Mouse (Mus musculus): ENCODE data around the gene Ttc17. TPM values are rescaled to one million over a fixed set of nuclear protein-coding genes. Genes with fewer than 3 reads are reported as not detected.

Ttc17 gene
- polyA plus RNA-seq, 1 experiment from 2014 or later, result 18.4 TPM

DNA sequence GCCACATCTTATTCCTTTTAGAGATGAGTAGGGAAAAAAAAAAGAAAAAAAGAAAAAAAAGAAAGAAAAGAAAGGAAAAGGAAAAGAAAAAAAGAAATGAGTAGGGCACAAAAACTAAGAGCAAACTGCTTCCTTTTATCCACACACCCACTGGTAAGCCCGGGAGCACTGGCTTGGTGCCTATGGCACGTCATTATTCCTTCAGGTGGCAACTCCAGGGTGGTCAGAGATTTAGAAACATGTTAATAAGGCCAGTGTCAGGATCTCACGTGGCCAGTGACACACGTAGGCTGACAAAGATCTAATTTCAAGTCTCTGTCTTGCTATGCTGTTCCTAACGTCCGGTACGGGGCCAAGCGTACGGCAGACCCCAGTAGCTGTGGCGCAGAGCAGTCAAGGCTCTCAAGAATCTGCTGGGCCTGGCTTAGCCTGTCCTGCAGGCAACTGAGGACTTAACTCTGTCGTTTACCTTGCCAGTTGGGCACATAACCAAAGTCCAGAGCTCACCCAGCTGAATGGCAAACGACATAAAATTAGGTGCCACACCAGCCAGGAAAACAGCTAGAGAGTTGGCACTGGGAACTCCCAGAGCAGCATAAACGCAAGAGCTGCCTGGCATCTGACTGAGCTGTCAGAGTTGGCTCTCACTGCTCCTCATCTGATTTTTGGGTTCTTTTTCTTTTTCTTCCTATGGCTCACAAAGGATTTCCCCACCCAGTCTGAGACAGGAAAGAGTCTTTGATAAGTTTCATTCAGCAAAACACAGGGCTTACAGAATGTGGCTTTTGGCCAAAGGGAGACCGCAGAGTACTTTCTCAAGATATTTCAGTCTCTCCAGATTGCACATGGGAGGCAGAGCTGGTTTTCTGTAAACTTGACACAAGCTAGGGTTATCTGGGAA lies 72.4 kb downstream of the Ttc17 start:
- Histone ChIP-seq H3K4me3 (ENCODE audit: low read length) (no peak overlapping the region), H3K27ac (ENCODE audit: low read depth, low read length) (no peak overlapping the region), H3K36me3 (ENCODE audit: control insufficient read depth, insufficient read depth, low read length) (peaks cover 27% of the 10 kb centered on the region), H3K4me1 (ENCODE audit: control insufficient read depth, insufficient read depth, low read length) (no peaks in the 10 kb centered on the region), H3K9ac (ENCODE audit: low read depth, low read length) (no peak overlapping the region), H3K9me3 (ENCODE audit: control insufficient read depth, low read length) (no peaks in the 10 kb centered on the region), H3K27me3 (ENCODE audit: control insufficient read depth, insufficient read depth, low read length) (no peaks in the 10 kb centered on the region), H3K4me2 (replicated peaks; ENCODE audit: low read depth, low read length) (no peak overlapping the region)
- no peak for ATAC-seq (ENCODE audit: low FRiP score, low TSS enrichment)
- WGBS, result 90% methylated on average over 14 of the region's 14 CpGs

DNA sequence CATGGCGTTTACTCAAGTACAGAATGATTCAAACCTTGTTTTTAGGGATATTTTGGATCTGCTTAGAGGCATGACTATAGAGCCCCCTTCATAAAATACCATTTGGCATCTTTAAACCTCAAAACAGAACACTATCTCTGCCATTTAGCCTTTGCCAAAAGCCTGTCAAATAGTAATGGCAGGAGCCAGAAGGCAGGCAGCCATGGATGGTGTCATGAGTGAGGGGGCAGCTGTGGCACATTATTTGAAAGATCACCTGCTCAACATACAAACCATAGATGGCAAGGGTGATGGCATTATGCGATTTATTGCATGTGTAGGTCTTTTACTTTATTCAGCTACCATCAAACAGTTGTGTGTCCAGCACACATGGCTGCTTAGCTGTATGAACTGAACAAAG lies 73.4 kb downstream of the Ttc17 start:
- H3K27me3 ChIP-seq (ENCODE audit: control insufficient read depth, insufficient read depth, low read length), result no peaks in the 10 kb centered on the region
- no peak overlapping the region for H3K4me3 ChIP-seq (ENCODE audit: low read length)
- no peaks in the 10 kb centered on the region for H3K9me3 ChIP-seq (ENCODE audit: control insufficient read depth, low read length)
- no peaks in the 10 kb centered on the region for H3K4me1 ChIP-seq (ENCODE audit: control insufficient read depth, insufficient read depth, low read length)
- no peak overlapping the region for H3K9ac ChIP-seq (ENCODE audit: low read depth, low read length)
- H3K4me2 ChIP-seq (replicated peaks; ENCODE audit: low read depth, low read length), result no peak overlapping the region
- H3K36me3 ChIP-seq (ENCODE audit: control insufficient read depth, insufficient read depth, low read length), result peaks cover 30% of the 10 kb centered on the region
- ATAC-seq (ENCODE audit: low FRiP score, low TSS enrichment), result no peak
- H3K27ac ChIP-seq (ENCODE audit: low read depth, low read length), result no peak overlapping the region
- 92% methylated on average over 2 of the region's 2 CpGs for WGBS

- no peak for ATAC-seq (ENCODE audit: low FRiP score, low TSS enrichment)
- H3K27ac ChIP-seq (ENCODE audit: low read depth, low read length), result no peak overlapping the region
- peaks cover 44% of the 10 kb centered on the region for H3K36me3 ChIP-seq (ENCODE audit: control insufficient read depth, insufficient read depth, low read length)
- H3K9me3 ChIP-seq (ENCODE audit: control insufficient read depth, low read length), result no peaks in the 10 kb centered on the region
- no peak overlapping the region for H3K4me3 ChIP-seq (ENCODE audit: low read length)
- WGBS, result 94% methylated on average over 13 of the region's 13 CpGs
- no peaks in the 10 kb centered on the region for H3K4me1 ChIP-seq (ENCODE audit: control insufficient read depth, insufficient read depth, low read length)
- no peak overlapping the region for H3K9ac ChIP-seq (ENCODE audit: low read depth, low read length)
- no peak overlapping the region for H3K4me2 ChIP-seq (replicated peaks; ENCODE audit: low read depth, low read length)
- H3K27me3 ChIP-seq (ENCODE audit: control insufficient read depth, insufficient read depth, low read length), result no peaks in the 10 kb centered on the region
These were observed 77.2 kb downstream of the Ttc17 start for GRCm38 (mm10) chr2:94329336-94329735.

GRCm38 (mm10) chr2:94327836-94328235 lies 78.7 kb downstream of the Ttc17 start:
- no peaks in the 10 kb centered on the region for H3K4me1 ChIP-seq (ENCODE audit: control insufficient read depth, insufficient read depth, low read length)
- no peak overlapping the region for H3K4me3 ChIP-seq (ENCODE audit: low read length)
- H3K27me3 ChIP-seq (ENCODE audit: control insufficient read depth, insufficient read depth, low read length), result no peaks in the 10 kb centered on the region
- H3K4me2 ChIP-seq (replicated peaks; ENCODE audit: low read depth, low read length), result no peak overlapping the region
- no peaks in the 10 kb centered on the region for H3K9me3 ChIP-seq (ENCODE audit: control insufficient read depth, low read length)
- H3K36me3 ChIP-seq (ENCODE audit: control insufficient read depth, insufficient read depth, low read length), result peaks cover 56% of the 10 kb centered on the region
- no peak for ATAC-seq (ENCODE audit: low FRiP score, low TSS enrichment)
- H3K9ac ChIP-seq (ENCODE audit: low read depth, low read length), result no peak overlapping the region
- WGBS, result 90% methylated on average over 3 of the region's 3 CpGs
- no peak overlapping the region for H3K27ac ChIP-seq (ENCODE audit: low read depth, low read length)

GRCm38 (mm10) chr2:94319780-94320179 lies 86.7 kb downstream of the Ttc17 start:
- no peaks in the 10 kb centered on the region for H3K4me1 ChIP-seq (ENCODE audit: control insufficient read depth, insufficient read depth, low read length)
- H3K4me2 ChIP-seq (replicated peaks; ENCODE audit: low read depth, low read length), result no peak overlapping the region
- 83% methylated on average over 2 of the region's 2 CpGs for WGBS
- no peaks in the 10 kb centered on the region for H3K27me3 ChIP-seq (ENCODE audit: control insufficient read depth, insufficient read depth, low read length)
- peaks cover 51% of the 10 kb centered on the region for H3K36me3 ChIP-seq (ENCODE audit: control insufficient read depth, insufficient read depth, low read length)
- H3K9ac ChIP-seq (ENCODE audit: low read depth, low read length), result no peak overlapping the region
- no peak for ATAC-seq (ENCODE audit: low FRiP score, low TSS enrichment)
- H3K4me3 ChIP-seq (ENCODE audit: low read length), result no peak overlapping the region
- no peak overlapping the region for H3K27ac ChIP-seq (ENCODE audit: low read depth, low read length)
- H3K9me3 ChIP-seq (ENCODE audit: control insufficient read depth, low read length), result no peaks in the 10 kb centered on the region

DNA sequence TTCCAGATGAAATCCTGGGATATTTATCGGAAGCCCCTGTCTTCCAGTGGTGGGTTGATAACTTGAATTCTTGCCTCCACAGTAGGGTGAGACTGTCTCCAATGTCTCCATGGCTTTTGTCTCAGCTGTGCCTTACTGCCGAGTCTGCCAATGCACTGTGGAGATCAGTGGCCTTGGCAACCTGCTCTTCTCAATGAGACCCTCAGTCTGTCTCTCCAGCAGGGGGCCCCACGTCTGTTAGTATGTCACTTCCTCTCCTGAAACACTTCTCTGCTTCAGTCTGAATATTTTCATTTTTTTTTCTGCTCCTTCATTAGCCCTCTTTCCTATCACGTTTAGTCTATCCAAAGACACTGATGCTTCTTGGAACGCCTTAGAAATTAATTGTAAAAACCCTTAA lies 90.0 kb downstream of the Ttc17 start:
- peaks cover 37% of the 10 kb centered on the region for H3K36me3 ChIP-seq (ENCODE audit: control insufficient read depth, insufficient read depth, low read length)
- H3K27me3 ChIP-seq (ENCODE audit: control insufficient read depth, insufficient read depth, low read length), result no peaks in the 10 kb centered on the region
- no peak overlapping the region for H3K27ac ChIP-seq (ENCODE audit: low read depth, low read length)
- ATAC-seq (ENCODE audit: low FRiP score, low TSS enrichment), result no peak
- no peaks in the 10 kb centered on the region for H3K9me3 ChIP-seq (ENCODE audit: control insufficient read depth, low read length)
- no peak overlapping the region for H3K9ac ChIP-seq (ENCODE audit: low read depth, low read length)
- H3K4me1 ChIP-seq (ENCODE audit: control insufficient read depth, insufficient read depth, low read length), result no peaks in the 10 kb centered on the region
- no peak overlapping the region for H3K4me2 ChIP-seq (replicated peaks; ENCODE audit: low read depth, low read length)
- 77% methylated on average over 5 of the region's 5 CpGs for WGBS
- no peak overlapping the region for H3K4me3 ChIP-seq (ENCODE audit: low read length)

- no peak overlapping the region for H3K4me3 ChIP-seq (ENCODE audit: low read length)
These were observed 102.5 kb downstream of the Ttc17 start for GRCm38 (mm10) chr2:94303984-94304383.

GRCm38 (mm10) chr2:94302393-94302792 lies 104.1 kb downstream of the Ttc17 start:
- H3K27me3 ChIP-seq (ENCODE audit: control insufficient read depth, insufficient read depth, low read length), result no peaks in the 10 kb centered on the region
- H3K9me3 ChIP-seq (ENCODE audit: control insufficient read depth, low read length), result no peaks in the 10 kb centered on the region
- H3K27ac ChIP-seq (ENCODE audit: low read depth, low read length), result no peak overlapping the region
- WGBS, result 69% methylated on average over 5 of the region's 5 CpGs
- no peak overlapping the region for H3K9ac ChIP-seq (ENCODE audit: low read depth, low read length)
- no peak for ATAC-seq (ENCODE audit: low FRiP score, low TSS enrichment)
- H3K4me1 ChIP-seq (ENCODE audit: control insufficient read depth, insufficient read depth, low read length), result no peaks in the 10 kb centered on the region
- no peak overlapping the region for H3K4me3 ChIP-seq (ENCODE audit: low read length)
- H3K36me3 ChIP-seq (ENCODE audit: control insufficient read depth, insufficient read depth, low read length), result peaks cover 19% of the 10 kb centered on the region; the same call in 1 of the 2 replicates
- no peak overlapping the region for H3K4me2 ChIP-seq (replicated peaks; ENCODE audit: low read depth, low read length)

More at GRCm38 (mm10) chr2:94303984-94304383, 102.5 kb downstream of the Ttc17 start:
- H3K9me3 ChIP-seq (ENCODE audit: control insufficient read depth, low read length), result no peaks in the 10 kb centered on the region
- H3K4me2 ChIP-seq (replicated peaks; ENCODE audit: low read depth, low read length), result no peak overlapping the region
- WGBS, result 92% methylated on average over 10 of the region's 10 CpGs
- no peak overlapping the region for H3K9ac ChIP-seq (ENCODE audit: low read depth, low read length)
- H3K4me1 ChIP-seq (ENCODE audit: control insufficient read depth, insufficient read depth, low read length), result no peaks in the 10 kb centered on the region
- no peak overlapping the region for H3K27ac ChIP-seq (ENCODE audit: low read depth, low read length)
- peaks cover 19% of the 10 kb centered on the region; the same call in 1 of the 2 replicates for H3K36me3 ChIP-seq (ENCODE audit: control insufficient read depth, insufficient read depth, low read length)
- ATAC-seq (ENCODE audit: low FRiP score, low TSS enrichment), result no peak
- no peaks in the 10 kb centered on the region for H3K27me3 ChIP-seq (ENCODE audit: control insufficient read depth, insufficient read depth, low read length)

- Histone ChIP-seq H3K9ac (ENCODE audit: low read depth, low read length) (no peak overlapping the region), H3K4me2 (replicated peaks; ENCODE audit: low read depth, low read length) (no peak overlapping the region), H3K4me1 (ENCODE audit: control insufficient read depth, insufficient read depth, low read length) (no peaks in the 10 kb centered on the region), H3K27ac (ENCODE audit: low read depth, low read length) (no peak overlapping the region), H3K9me3 (ENCODE audit: control insufficient read depth, low read length) (no peaks in the 10 kb centered on the region), H3K27me3 (ENCODE audit: control insufficient read depth, insufficient read depth, low read length) (no peaks in the 10 kb centered on the region), H3K4me3 (ENCODE audit: low read length) (no peak overlapping the region), H3K36me3 (ENCODE audit: control insufficient read depth, insufficient read depth, low read length) (peaks cover 19% of the 10 kb centered on the region; the same call in 1 of the 2 replicates)
- WGBS, result 88% methylated on average over 8 of the region's 8 CpGs
- no peak for ATAC-seq (ENCODE audit: low FRiP score, low TSS enrichment)
These were observed 104.7 kb downstream of the Ttc17 start for GRCm38 (mm10) chr2:94301749-94302148.
